Mouse (Mus musculus) embryonic fibroblast, embryonic 13.5 days (primary cell): ENCODE results near the gene BC107364. TPM values are rescaled to one million over a fixed set of nuclear protein-coding genes. Genes with fewer than 3 reads are reported as not detected.
"Not testable (repeated sequence)": the region's sequence is repeated elsewhere in the genome, so short reads cannot be mapped to it uniquely, and the experiment has no call there.

Experiments
- H3K27ac ChIP-seq: 2 replicates; pipeline ENCODE4 v1.5.1; 2012; ENCODE audit warnings: low read length, control low read depth, inconsistent platforms; ENCODE audit not compliant: insufficient read depth
- H3K4me1 ChIP-seq: 2 replicates; pipeline ENCODE4 v1.6.1; 2011; ENCODE audit warnings: low read length; ENCODE audit not compliant: control insufficient read depth, insufficient read depth
- H3K4me3 ChIP-seq: 2 replicates; pipeline ENCODE4 v1.5.1; 2011; ENCODE audit warnings: mild to moderate bottlenecking, control low read depth, low read length; ENCODE audit not compliant: insufficient read depth
- CTCF ChIP-seq: IDR thresholded peaks from 2 replicates; pipeline ENCODE4 v1.5.1; 2011; ENCODE audit warnings: mild to moderate bottlenecking, control low read depth, low read length, moderate library complexity, borderline replicate concordance; ENCODE audit not compliant: insufficient read depth
- POLR2A ChIP-seq: IDR thresholded peaks from 2 replicates; pipeline ENCODE4 v1.6.1; 2011; ENCODE audit warnings: low read depth, mild to moderate bottlenecking, control low read depth, low read length, moderate library complexity
- polyA plus RNA-seq: library from polyadenylated mRNA; stranded (reverse); fragments of >200 nt; gene quantifications from 2 replicates; pipeline ENCODE4 v1.2.4, GENCODE M21; 2011; ENCODE audit warnings: low read depth; ENCODE audit not compliant: missing spikeins, insufficient read length

Gene BC107364
- polyA plus RNA-seq, result not detected in 2 replicates

GRCm38 (mm10) chr3:96452262-96452661 is at the start of gene BC107364:
Gene BC107364 (minus strand): TSS chr3:96452306.
- H3K4me1 ChIP-seq, H3K27ac ChIP-seq, H3K4me3 ChIP-seq: not testable (repeated sequence)

GRCm38 (mm10) chr3:96501391-96502115 is 49.4 kb upstream of the BC107364 start:
- peak overlapping the region; percentile 64 for H3K4me3 ChIP-seq
- TF ChIP-seq CTCF (no peak), POLR2A (no peak)
- no peak overlapping the region for H3K27ac ChIP-seq

GRCm38 (mm10) chr3:96500691-96501265 is 48.7 kb upstream of the BC107364 start:
- no peaks in the 10 kb centered on the region for H3K4me1 ChIP-seq
- peak overlapping the region; percentile 44 for H3K27ac ChIP-seq
- peak overlapping the region; percentile 75 for H3K4me3 ChIP-seq
- TF ChIP-seq POLR2A (no peak), CTCF (no peak)

More at GRCm38 (mm10) chr3:96501391-96502115, 49.4 kb upstream of the BC107364 start:
- no peaks in the 10 kb centered on the region for H3K4me1 ChIP-seq

GRCm38 (mm10) chr3:96500289-96500621 is 48.1 kb upstream of the BC107364 start:
- peak overlapping the region; percentile 44 for H3K27ac ChIP-seq
- peak overlapping the region; percentile 86 for H3K4me3 ChIP-seq
- no peak for TF ChIP-seq CTCF
- TF ChIP-seq POLR2A, result no peak
- H3K4me1 ChIP-seq, result no peaks in the 10 kb centered on the region

- no peak for TF ChIP-seq CTCF
- TF ChIP-seq POLR2A, result no peak
- H3K4me3 ChIP-seq, result peak overlapping the region; percentile 86
- no peaks in the 10 kb centered on the region for H3K4me1 ChIP-seq
- H3K27ac ChIP-seq, result peak overlapping the region; percentile 49
These were observed 47.6 kb upstream of the BC107364 start for GRCm38 (mm10) chr3:96499481-96500288.

GRCm38 (mm10) chr3:96498476-96499245 is 46.6 kb upstream of the BC107364 start:
- no peak overlapping the region for H3K27ac ChIP-seq
- TF ChIP-seq CTCF, result no peak
- TF ChIP-seq POLR2A, result no peak
- H3K4me1 ChIP-seq, result no peaks in the 10 kb centered on the region
- no peak overlapping the region for H3K4me3 ChIP-seq

GRCm38 (mm10) chr3:96497451-96498028 is 45.4 kb upstream of the BC107364 start:
- Histone ChIP-seq H3K27ac (no peak overlapping the region), H3K4me1 (no peaks in the 10 kb centered on the region), H3K4me3 (peak overlapping the region; percentile 79)
- TF ChIP-seq CTCF (peak; percentile 39; the same call in 1 of the 2 replicates), POLR2A (no peak)

- H3K27ac ChIP-seq, H3K4me1 ChIP-seq: not testable (repeated sequence)
- peak overlapping the region; percentile 79 for H3K4me3 ChIP-seq
These were observed 44.6 kb upstream of the BC107364 start for GRCm38 (mm10) chr3:96496620-96497275.

GRCm38 (mm10) chr3:96496216-96496615 is 44.1 kb upstream of the BC107364 start:
- Histone ChIP-seq H3K4me3 (no peak overlapping the region), H3K4me1 (no peaks in the 10 kb centered on the region), H3K27ac (no peak overlapping the region)
- TF ChIP-seq POLR2A, result no peak
- TF ChIP-seq CTCF, result no peak
